Mouse (Mus musculus) gastrocnemius, adult 2 months (tissue): ENCODE data around the gene Sh3pxd2a. TPM values are rescaled to one million over a fixed set of nuclear protein-coding genes. Genes with fewer than 3 reads are reported as not detected.
A peak's percentile ranks its signal among the peaks of the same experiment; 100 is the strongest.

Experiments
- DNase-seq: peaks from one replicate; pipeline ENCODE4 v3.0.0; 2022
- H3K27ac ChIP-seq: fragments of 200-600 bp; 2 replicates; pipeline ENCODE4 v1.8.1; 2022; ENCODE audit warnings: mild to moderate bottlenecking
- H3K4me3 ChIP-seq: fragments of 200-600 bp; 2 replicates; pipeline ENCODE4 v1.8.1; 2022; ENCODE audit warnings: mild to moderate bottlenecking, moderate library complexity
- CTCF ChIP-seq: fragments of 200-600 bp; IDR thresholded peaks from 2 replicates; pipeline ENCODE4 v1.8.1; 2022; ENCODE audit warnings: antibody characterized with exemption, mild to moderate bottlenecking, moderate library complexity
- intact Hi-C: fragments of 180-260 bp; cut with DNase I; formaldehyde crosslinking; loops from one replicate; pipeline ENCODE4 v1.15.1; 2025
- total RNA-seq, 2 experiments: library from RNA; stranded (reverse); gene quantifications; 2 replicates each; pipeline ENCODE4 v1.2.3; 2021

The Sh3pxd2a gene
- total RNA-seq, 2 experiments from 2014 or later, result 37.7 to 44.7 TPM

GRCm38 (mm10) chr19:47360921-47361320, 103.3 kb downstream of the Sh3pxd2a start:
- DNase-seq, result no peak
- intact Hi-C loops, result no loop called here
- H3K4me3 ChIP-seq, result no peak overlapping the region
- TF ChIP-seq CTCF, result peak; percentile 45
- no peak overlapping the region for H3K27ac ChIP-seq

GRCm38 (mm10) chr19:47360017-47360416, 104.2 kb downstream of the Sh3pxd2a start:
- TF ChIP-seq CTCF, result no peak
- Histone ChIP-seq H3K4me3 (no peak overlapping the region), H3K27ac (peak overlapping the region; percentile 38; the same call in 1 of the 2 replicates)
- intact Hi-C loops, result no loop called here
- DNase-seq, result no peak

- H3K4me3 ChIP-seq, result peak overlapping the region; percentile 5; the same call in 1 of the 2 replicates
- DNase-seq, result peak; percentile 17
- H3K27ac ChIP-seq, result peak overlapping the region; percentile 57
- intact Hi-C loops, result no loop called here
- no peak for TF ChIP-seq CTCF
Observed at GRCm38 (mm10) chr19:47359166-47359931, 104.9 kb downstream of the Sh3pxd2a start.

GRCm38 (mm10) chr19:47357297-47357696, 106.9 kb downstream of the Sh3pxd2a start:
- intact Hi-C loops, result no loop called here
- Histone ChIP-seq H3K4me3 (no peak overlapping the region), H3K27ac (peak overlapping the region; percentile 10; the same call in 1 of the 2 replicates)
- TF ChIP-seq CTCF, result no peak
- DNase-seq, result peak; percentile 16

- H3K27ac ChIP-seq, result no peak overlapping the region
- DNase-seq, result peak; percentile 80
- H3K4me3 ChIP-seq, result no peak overlapping the region
- peak; percentile 85; the same call in 1 of the 2 replicates for TF ChIP-seq CTCF
- intact Hi-C loops, result loop anchor here (1.0 kb wide), 2 partner anchors 108 to 146 kb away; partner anchors contain the start of gene Sh3pxd2a
Observed at GRCm38 (mm10) chr19:47356188-47356857, 107.9 kb downstream of the Sh3pxd2a start.

GRCm38 (mm10) chr19:47354456-47354855, 109.7 kb downstream of the Sh3pxd2a start:
- H3K4me3 ChIP-seq, result no peak overlapping the region
- DNase-seq, result no peak
- intact Hi-C loops, result no loop called here
- no peak for TF ChIP-seq CTCF
- H3K27ac ChIP-seq, result no peak overlapping the region

GRCm38 (mm10) chr19:47349043-47349442, 115.2 kb downstream of the Sh3pxd2a start:
- TF ChIP-seq CTCF, result no peak
- intact Hi-C loops, result no loop called here
- Histone ChIP-seq H3K27ac (no peak overlapping the region), H3K4me3 (no peak overlapping the region)
- DNase-seq, result no peak

- H3K27ac ChIP-seq, result no peak overlapping the region
- intact Hi-C loops, result no loop called here
Observed at GRCm38 (mm10) chr19:47348395-47349016, 115.7 kb downstream of the Sh3pxd2a start.

GRCm38 (mm10) chr19:47347021-47347643, 117.1 kb downstream of the Sh3pxd2a start:
- no peak for DNase-seq
- Histone ChIP-seq H3K27ac (peak overlapping the region; percentile 71), H3K4me3 (no peak overlapping the region)
- TF ChIP-seq CTCF, result no peak
- intact Hi-C loops, result no loop called here

More at GRCm38 (mm10) chr19:47348395-47349016, 115.7 kb downstream of the Sh3pxd2a start:
- no peak for TF ChIP-seq CTCF
- no peak for DNase-seq
- H3K4me3 ChIP-seq, result no peak overlapping the region

- H3K27ac ChIP-seq, result peak overlapping the region; percentile 71
- no peak overlapping the region for H3K4me3 ChIP-seq
- TF ChIP-seq CTCF, result no peak
- intact Hi-C loops, result no loop called here
- peak; percentile 68 for DNase-seq
Observed at GRCm38 (mm10) chr19:47346606-47347005, 117.6 kb downstream of the Sh3pxd2a start.

GRCm38 (mm10) chr19:47345851-47346568, 118.2 kb downstream of the Sh3pxd2a start:
- H3K27ac ChIP-seq, result peak overlapping the region; percentile 71
- no peak overlapping the region for H3K4me3 ChIP-seq
- no peak for TF ChIP-seq CTCF
- peak; percentile 64 for DNase-seq
- intact Hi-C loops, result no loop called here

GRCm38 (mm10) chr19:47343422-47343821, 120.8 kb downstream of the Sh3pxd2a start:
- Histone ChIP-seq H3K4me3 (peak overlapping the region; percentile 58), H3K27ac (no peak overlapping the region)
- intact Hi-C loops, result no loop called here
- TF ChIP-seq CTCF, result no peak
- DNase-seq, result no peak
